Mouse (Mus musculus): ENCODE results near the gene Zranb3. TPM values are rescaled to one million over a fixed set of nuclear protein-coding genes. Genes with fewer than 3 reads are reported as not detected.

Gene Zranb3
- polyA plus RNA-seq, 1 experiment from 2014 or later, result 11.9 TPM

- H3K4me3 ChIP-seq, result no peak overlapping the region
- H3K27me3 ChIP-seq, result no peaks in the 10 kb centered on the region
- H3K27ac ChIP-seq (replicated peaks), result no peak overlapping the region
- no peaks in the 10 kb centered on the region for H3K36me3 ChIP-seq
- no peak for ATAC-seq (ENCODE audit: low FRiP score, low read depth)
- H3K9me3 ChIP-seq, result no peaks in the 10 kb centered on the region
- H3K4me2 ChIP-seq (replicated peaks), result no peak overlapping the region
- WGBS, result 85% methylated on average over 5 of the region's 5 CpGs
- no peak overlapping the region for H3K9ac ChIP-seq (replicated peaks)
- no peaks in the 10 kb centered on the region for H3K4me1 ChIP-seq
Measured at GRCm38 (mm10) chr1:128080936-128081696, 21.7 kb downstream of the Zranb3 start.

- WGBS, result 96% methylated on average over 1 of the region's 1 CpGs
- Histone ChIP-seq H3K4me1 (no peaks in the 10 kb centered on the region), H3K27ac (replicated peaks) (no peak overlapping the region), H3K4me2 (replicated peaks) (no peak overlapping the region), H3K27me3 (no peaks in the 10 kb centered on the region), H3K9ac (replicated peaks) (no peak overlapping the region), H3K4me3 (no peak overlapping the region), H3K9me3 (no peaks in the 10 kb centered on the region), H3K36me3 (no peaks in the 10 kb centered on the region)
- ATAC-seq (ENCODE audit: low FRiP score, low read depth), result no peak
Measured at GRCm38 (mm10) chr1:128078646-128079045, 24.2 kb downstream of the Zranb3 start.

GRCm38 (mm10) chr1:128077788-128078187, 25.1 kb downstream of the Zranb3 start:
- no peaks in the 10 kb centered on the region for H3K9me3 ChIP-seq
- H3K27ac ChIP-seq (replicated peaks), result no peak overlapping the region
- no peaks in the 10 kb centered on the region for H3K27me3 ChIP-seq
- no peak overlapping the region for H3K4me3 ChIP-seq
- no peak overlapping the region for H3K4me2 ChIP-seq (replicated peaks)
- WGBS, result 98% methylated on average over 2 of the region's 2 CpGs
- no peaks in the 10 kb centered on the region for H3K4me1 ChIP-seq
- H3K9ac ChIP-seq (replicated peaks), result no peak overlapping the region
- no peaks in the 10 kb centered on the region for H3K36me3 ChIP-seq
- no peak for ATAC-seq (ENCODE audit: low FRiP score, low read depth)

- no peak overlapping the region for H3K9ac ChIP-seq (replicated peaks)
- no peak overlapping the region for H3K4me3 ChIP-seq
- no peaks in the 10 kb centered on the region for H3K27me3 ChIP-seq
- no peaks in the 10 kb centered on the region for H3K36me3 ChIP-seq
- H3K4me2 ChIP-seq (replicated peaks), result no peak overlapping the region
- no peak overlapping the region for H3K27ac ChIP-seq (replicated peaks)
- ATAC-seq (ENCODE audit: low FRiP score, low read depth), result no peak
- no peaks in the 10 kb centered on the region for H3K9me3 ChIP-seq
- 85% methylated on average over 8 of the region's 8 CpGs for WGBS
- no peaks in the 10 kb centered on the region for H3K4me1 ChIP-seq
Measured at GRCm38 (mm10) chr1:128076791-128077479, 25.9 kb downstream of the Zranb3 start.

GRCm38 (mm10) chr1:128073051-128073450, 29.8 kb downstream of the Zranb3 start:
- Histone ChIP-seq H3K27ac (replicated peaks) (no peak overlapping the region), H3K4me1 (no peaks in the 10 kb centered on the region), H3K27me3 (no peaks in the 10 kb centered on the region), H3K9me3 (no peaks in the 10 kb centered on the region), H3K4me3 (no peak overlapping the region), H3K36me3 (no peaks in the 10 kb centered on the region), H3K4me2 (replicated peaks) (no peak overlapping the region), H3K9ac (replicated peaks) (no peak overlapping the region)
- 91% methylated on average over 6 of the region's 6 CpGs for WGBS
- ATAC-seq (ENCODE audit: low FRiP score, low read depth), result no peak

- no peaks in the 10 kb centered on the region for H3K27me3 ChIP-seq
- 96% methylated on average over 3 of the region's 3 CpGs for WGBS
- no peak overlapping the region for H3K9ac ChIP-seq (replicated peaks)
- H3K27ac ChIP-seq (replicated peaks), result no peak overlapping the region
- ATAC-seq (ENCODE audit: low FRiP score, low read depth), result no peak
- no peaks in the 10 kb centered on the region for H3K9me3 ChIP-seq
- H3K4me3 ChIP-seq, result no peak overlapping the region
- no peaks in the 10 kb centered on the region for H3K4me1 ChIP-seq
- H3K4me2 ChIP-seq (replicated peaks), result no peak overlapping the region
- H3K36me3 ChIP-seq, result no peaks in the 10 kb centered on the region
Measured at GRCm38 (mm10) chr1:128070003-128070402, 32.8 kb downstream of the Zranb3 start.

GRCm38 (mm10) chr1:128068945-128069397, 33.9 kb downstream of the Zranb3 start:
- no peak overlapping the region for H3K4me2 ChIP-seq (replicated peaks)
- ATAC-seq (ENCODE audit: low FRiP score, low read depth), result no peak
- no peaks in the 10 kb centered on the region for H3K36me3 ChIP-seq
- 95% methylated on average over 2 of the region's 2 CpGs for WGBS
- H3K27ac ChIP-seq (replicated peaks), result no peak overlapping the region
- no peak overlapping the region for H3K9ac ChIP-seq (replicated peaks)
- H3K4me1 ChIP-seq, result no peaks in the 10 kb centered on the region
- H3K4me3 ChIP-seq, result no peak overlapping the region
- no peaks in the 10 kb centered on the region for H3K9me3 ChIP-seq
- H3K27me3 ChIP-seq, result no peaks in the 10 kb centered on the region

- Histone ChIP-seq H3K27ac (replicated peaks) (no peak overlapping the region), H3K4me3 (no peak overlapping the region), H3K9me3 (no peaks in the 10 kb centered on the region), H3K4me1 (no peaks in the 10 kb centered on the region), H3K27me3 (no peaks in the 10 kb centered on the region), H3K36me3 (no peaks in the 10 kb centered on the region), H3K9ac (replicated peaks) (no peak overlapping the region), H3K4me2 (replicated peaks) (no peak overlapping the region)
- WGBS, result 96% methylated on average over 6 of the region's 6 CpGs
- no peak for ATAC-seq (ENCODE audit: low FRiP score, low read depth)
Measured at GRCm38 (mm10) chr1:128064716-128065115, 38.1 kb downstream of the Zranb3 start.

- no peaks in the 10 kb centered on the region for H3K9me3 ChIP-seq
- 97% methylated on average over 1 of the region's 1 CpGs for WGBS
Measured at GRCm38 (mm10) chr1:128062167-128062566, 40.7 kb downstream of the Zranb3 start.

GRCm38 (mm10) chr1:128061401-128061800, 41.4 kb downstream of the Zranb3 start:
- WGBS, result 80% methylated on average over 1 of the region's 1 CpGs
- no peak overlapping the region for H3K4me2 ChIP-seq (replicated peaks)
- H3K4me1 ChIP-seq, result no peaks in the 10 kb centered on the region
- no peak overlapping the region for H3K27ac ChIP-seq (replicated peaks)
- H3K27me3 ChIP-seq, result no peaks in the 10 kb centered on the region
- no peaks in the 10 kb centered on the region for H3K9me3 ChIP-seq
- no peak overlapping the region for H3K4me3 ChIP-seq
- ATAC-seq (ENCODE audit: low FRiP score, low read depth), result no peak
- no peaks in the 10 kb centered on the region for H3K36me3 ChIP-seq
- no peak overlapping the region for H3K9ac ChIP-seq (replicated peaks)

More at GRCm38 (mm10) chr1:128062167-128062566, 40.7 kb downstream of the Zranb3 start:
- Histone ChIP-seq H3K9ac (replicated peaks) (no peak overlapping the region), H3K4me3 (no peak overlapping the region), H3K27ac (replicated peaks) (no peak overlapping the region), H3K4me2 (replicated peaks) (no peak overlapping the region), H3K4me1 (no peaks in the 10 kb centered on the region), H3K36me3 (no peaks in the 10 kb centered on the region), H3K27me3 (no peaks in the 10 kb centered on the region)
- no peak for ATAC-seq (ENCODE audit: low FRiP score, low read depth)

- H3K9me3 ChIP-seq, result no peaks in the 10 kb centered on the region
- WGBS, result 72% methylated on average over 8 of the region's 8 CpGs
- H3K4me1 ChIP-seq, result no peaks in the 10 kb centered on the region
Measured at GRCm38 (mm10) chr1:128060655-128061344, 42.0 kb downstream of the Zranb3 start.

GRCm38 (mm10) chr1:128058625-128059024, 44.2 kb downstream of the Zranb3 start:
- no peak overlapping the region for H3K9ac ChIP-seq (replicated peaks)
- H3K27ac ChIP-seq (replicated peaks), result no peak overlapping the region
- H3K9me3 ChIP-seq, result no peaks in the 10 kb centered on the region
- no peak overlapping the region for H3K4me3 ChIP-seq
- H3K36me3 ChIP-seq, result no peaks in the 10 kb centered on the region
- no peaks in the 10 kb centered on the region for H3K4me1 ChIP-seq
- H3K27me3 ChIP-seq, result no peaks in the 10 kb centered on the region
- no peak for ATAC-seq (ENCODE audit: low FRiP score, low read depth)
- no peak overlapping the region for H3K4me2 ChIP-seq (replicated peaks)
- 95% methylated on average over 5 of the region's 5 CpGs for WGBS

More at GRCm38 (mm10) chr1:128060655-128061344, 42.0 kb downstream of the Zranb3 start:
- ATAC-seq (ENCODE audit: low FRiP score, low read depth), result no peak
- no peaks in the 10 kb centered on the region for H3K36me3 ChIP-seq
- no peak overlapping the region for H3K9ac ChIP-seq (replicated peaks)
- no peak overlapping the region for H3K4me2 ChIP-seq (replicated peaks)
- H3K27ac ChIP-seq (replicated peaks), result no peak overlapping the region
- no peak overlapping the region for H3K4me3 ChIP-seq
- H3K27me3 ChIP-seq, result no peaks in the 10 kb centered on the region

Data from midbrain, embryonic 12.5 days (tissue).